Mouse (Mus musculus) E14TG2a.4 (cell line): Measurements from ENCODE around the gene Eln.

Experiments used
- CTCF ChIP-seq: conservative IDR thresholded peaks from 2 replicates; pipeline ENCODE4 v1.5.1; 2014; ENCODE audit warnings: low read length
- NANOG ChIP-seq: IDR thresholded peaks from 2 replicates; pipeline ENCODE4 v1.6.1; 2014; ENCODE audit warnings: borderline replicate concordance, low read length, mixed read lengths
- POU5F1 ChIP-seq: IDR thresholded peaks from 2 replicates; pipeline ENCODE4 v1.6.1; 2014; ENCODE audit warnings: low read length, borderline replicate concordance

DNA sequence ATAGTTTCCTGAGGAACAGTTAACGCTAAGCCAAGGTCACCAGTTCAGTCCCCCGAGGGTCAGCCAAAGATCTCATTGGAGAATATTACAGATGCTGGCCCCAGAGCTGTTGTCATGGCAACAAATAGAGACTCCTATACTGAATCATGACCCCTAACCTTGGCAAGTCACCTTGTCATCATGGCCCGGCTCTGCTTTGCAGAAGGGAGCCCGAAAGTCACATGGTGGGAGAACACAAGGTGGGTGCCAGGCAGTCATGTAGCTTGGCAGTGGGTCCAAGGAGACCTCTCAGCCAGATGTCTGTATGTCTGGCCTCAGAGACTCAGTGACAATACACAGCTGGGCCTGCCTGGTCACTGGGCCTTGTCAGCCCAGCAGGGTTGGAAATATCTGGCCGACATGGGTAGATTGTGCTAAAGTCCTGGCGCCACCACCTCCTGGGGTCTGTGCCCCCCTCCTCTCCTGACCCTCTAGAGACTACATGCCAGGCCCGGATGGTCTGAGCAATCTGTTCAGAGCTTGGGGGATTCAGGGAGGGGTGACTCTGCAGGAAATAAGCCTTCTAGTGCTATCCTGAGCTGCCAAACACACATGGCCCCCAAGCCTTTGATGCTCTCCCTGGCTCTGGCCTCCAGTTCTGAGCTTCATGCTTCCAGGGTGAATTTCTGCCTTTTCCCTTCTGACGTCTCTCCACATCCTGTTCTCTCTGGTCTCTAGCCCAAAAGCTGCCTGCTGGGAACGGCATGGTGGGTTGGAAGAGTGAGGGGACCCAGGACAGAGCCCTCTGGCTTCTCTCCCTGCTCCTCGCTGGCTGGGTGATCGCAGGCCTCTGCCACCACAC lies 6.4 kb downstream of the Eln start:
- TF ChIP-seq CTCF: no peak
- no peak for TF ChIP-seq POU5F1
- TF ChIP-seq NANOG: no peak
